Mouse (Mus musculus) kidney, postnatal 36 days (tissue): ENCODE measurements at regions not wholly inside any gene's neighbourhood (a gene's known extent, or its start where the extent isn't known, plus 50 kb on each side); places are given as distances from the start of the nearest gene placed in this dataset.
A peak's percentile ranks its signal among the peaks of the same experiment; 100 is the strongest.

Experiments
- DNase-seq, 2 experiments: peaks; one replicate each; pipeline ENCODE4 v3.0.0; 2021 to 2022; ENCODE audit warnings: mixed read lengths in 2 of 2

DNA sequence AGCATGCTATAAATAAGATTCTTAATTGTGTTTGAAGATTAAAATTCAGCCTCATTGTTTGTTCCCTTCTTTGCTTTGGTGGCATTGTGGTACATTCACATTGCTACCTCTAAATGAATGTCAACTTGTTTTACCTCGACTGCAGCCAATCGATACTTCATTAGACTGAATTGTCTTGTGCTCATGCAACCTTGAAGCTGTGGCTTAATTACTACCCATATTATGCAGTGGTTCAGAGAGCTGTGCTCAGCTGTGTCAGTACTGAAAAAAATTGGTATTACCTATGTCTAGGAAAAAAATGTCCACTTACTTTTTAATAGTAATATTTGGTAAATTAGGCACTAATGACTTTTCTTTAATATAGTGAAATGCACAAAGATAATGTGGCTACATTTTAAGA is 1523.6 kb upstream of the Gm8797 start:
- no peak for DNase-seq

- DNase-seq = peak; percentile 1 to 3
These were observed 1479.2 kb upstream of the Gm8797 start for GRCm38 (mm10) chr3:4271361-4271760.

DNA sequence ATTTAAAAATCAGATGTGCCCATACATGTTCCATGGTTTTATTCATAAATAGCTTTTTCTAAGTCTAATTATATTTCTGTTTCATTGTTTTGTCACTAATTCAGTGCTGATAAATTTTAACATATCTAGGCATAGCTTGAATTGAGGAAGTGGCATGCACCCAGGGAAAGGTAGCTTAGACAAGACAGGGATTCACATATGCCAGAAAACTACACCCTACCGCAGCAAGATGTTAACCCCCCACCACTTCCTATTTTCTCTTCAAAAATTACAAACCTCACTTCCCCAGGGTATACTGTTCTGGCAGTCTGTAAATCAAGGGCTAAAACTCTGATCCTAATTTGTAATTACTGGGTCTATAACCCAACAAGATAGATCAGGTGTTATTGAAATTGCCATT is 1476.0 kb upstream of the Gm8797 start:
- no peak for DNase-seq

DNA sequence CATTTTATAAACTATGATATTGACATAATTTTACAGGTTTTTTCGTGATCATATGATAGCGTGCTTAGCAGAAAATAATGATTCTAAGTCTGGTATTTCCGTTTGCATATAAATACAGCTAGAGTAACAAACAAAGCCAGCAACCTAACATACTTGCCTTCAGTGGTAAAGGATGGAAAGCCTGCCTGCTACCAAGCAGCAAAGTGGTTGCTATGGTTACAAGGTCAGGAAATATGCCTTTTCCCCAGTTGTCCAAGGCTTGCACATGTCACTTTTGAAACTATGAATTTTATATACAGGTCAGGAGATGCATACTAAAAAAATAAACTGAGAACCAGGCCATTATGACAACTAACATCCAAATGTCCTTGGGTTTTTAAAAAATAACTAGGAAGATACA is 1472.6 kb upstream of the Gm8797 start:
- DNase-seq = no peak

GRCm38 (mm10) chr3:4280366-4281020 is 1470.1 kb upstream of the Gm8797 start:
- no peak for DNase-seq

DNA sequence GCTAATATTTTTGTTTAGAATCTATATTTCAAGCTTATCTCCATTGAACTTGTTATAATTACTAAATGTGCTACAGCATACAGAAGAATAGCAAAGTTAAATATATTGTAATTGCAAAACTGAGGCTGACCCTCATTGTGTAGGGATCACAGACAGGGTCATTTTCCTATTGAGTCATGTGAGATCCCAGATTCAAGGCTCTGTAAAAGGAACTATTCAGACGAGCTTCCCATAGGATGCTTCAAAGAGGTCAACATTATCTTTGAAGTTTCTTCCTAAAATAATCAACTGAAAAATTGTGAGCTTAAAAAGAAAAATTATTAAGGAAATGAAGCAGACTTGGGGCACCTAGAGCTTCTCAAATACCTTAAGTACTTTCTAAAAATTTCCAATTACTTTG is 1469.5 kb upstream of the Gm8797 start:
- DNase-seq = no peak

GRCm38 (mm10) chr3:4287141-4287540 is 1463.5 kb upstream of the Gm8797 start:
- DNase-seq = no peak

GRCm38 (mm10) chr3:4336441-4336840 is 1414.2 kb upstream of the Gm8797 start:
- no peak for DNase-seq

GRCm38 (mm10) chr3:4339153-4339552 is 1411.5 kb upstream of the Gm8797 start:
- DNase-seq = peak; percentile 15 to 57
